Mouse (Mus musculus) small intestine, adult 2 months (tissue): ENCODE data around the gene Adarb1. TPM values are rescaled to one million over a fixed set of nuclear protein-coding genes. Genes with fewer than 3 reads are reported as not detected.
A peak's percentile ranks its signal among the peaks of the same experiment; 100 is the strongest.

Experiments used
- H3K27ac ChIP-seq: fragments of 200-500 bp; 2 replicates; pipeline ENCODE4 v1.5.1; 2012; ENCODE audit warnings: low read depth, low read length, control low read depth, inconsistent platforms; ENCODE audit not compliant: insufficient read depth
- H3K27me3 ChIP-seq: fragments of 200-500 bp; 2 replicates; pipeline ENCODE4 v1.6.1; 2012; ENCODE audit warnings: mild to moderate bottlenecking, moderate library complexity, low read length, inconsistent platforms; ENCODE audit not compliant: control insufficient read depth, insufficient read depth
- H3K36me3 ChIP-seq: fragments of 200-500 bp; 2 replicates; pipeline ENCODE4 v1.6.1; 2012; ENCODE audit warnings: mild to moderate bottlenecking, low read length, control low read depth, inconsistent platforms; ENCODE audit not compliant: control insufficient read depth, insufficient read depth
- H3K4me1 ChIP-seq: fragments of 200-500 bp; 2 replicates; pipeline ENCODE4 v1.6.1; 2012; ENCODE audit warnings: low read length, inconsistent platforms, mixed read lengths; ENCODE audit not compliant: control insufficient read depth, insufficient read depth, insufficient read length
- H3K4me3 ChIP-seq: fragments of 200-500 bp; 2 replicates; pipeline ENCODE4 v1.5.1; 2012; ENCODE audit warnings: low read depth, mild to moderate bottlenecking, control low read depth, inconsistent platforms, low read length, moderate library complexity
- CTCF ChIP-seq: fragments of 200-500 bp; IDR thresholded peaks from 2 replicates; pipeline ENCODE4 v1.5.1; 2012; ENCODE audit warnings: low read depth, mild to moderate bottlenecking, control low read depth, inconsistent platforms, low read length, moderate library complexity, mixed read lengths; ENCODE audit not compliant: insufficient replicate concordance, insufficient read length; ENCODE audit errors: extremely low read depth
- POLR2A ChIP-seq: fragments of 200-500 bp; IDR thresholded peaks from 2 replicates; pipeline ENCODE4 v1.6.1; 2012; ENCODE audit warnings: low read depth, mild to moderate bottlenecking, control low read depth, inconsistent platforms, low read length, moderate library complexity
- WGBS: fragments of 180-500 bp; shearing (Covaris S2); methylation state at CpG from one replicate; pipeline ENCODE4 v1.1.7; 2018; 5-methylcytosine and 5-hydroxymethylcytosine counted together
- polyA plus RNA-seq: library from polyadenylated mRNA; depleted of rRNA; stranded (reverse); fragments of >200 nt; gene quantifications from 2 replicates; pipeline ENCODE4 v1.2.3, GENCODE M21; 2012

Gene Adarb1
- polyA plus RNA-seq, 1 experiment: 0.79 TPM

DNA sequence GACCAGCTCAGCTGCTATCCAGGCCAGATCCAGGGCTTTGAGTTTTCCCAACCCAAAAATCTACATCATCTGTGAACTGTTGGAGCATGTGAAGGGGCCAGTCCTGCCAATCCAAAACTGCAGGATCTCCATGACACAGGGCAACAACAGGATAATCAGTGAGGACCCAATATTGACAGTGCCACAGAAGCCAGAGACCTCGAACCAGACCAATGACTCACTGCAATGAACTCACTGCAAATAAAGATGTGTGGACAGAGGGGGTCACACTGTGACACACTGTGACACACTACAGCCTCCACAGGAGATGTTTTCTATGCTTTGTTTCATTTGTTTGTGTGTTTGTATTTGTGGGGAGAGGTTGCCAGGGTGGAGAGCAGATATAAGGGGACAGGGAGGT lies 15.6 kb downstream of the Adarb1 start:
- no peak overlapping the region for H3K27ac ChIP-seq

DNA sequence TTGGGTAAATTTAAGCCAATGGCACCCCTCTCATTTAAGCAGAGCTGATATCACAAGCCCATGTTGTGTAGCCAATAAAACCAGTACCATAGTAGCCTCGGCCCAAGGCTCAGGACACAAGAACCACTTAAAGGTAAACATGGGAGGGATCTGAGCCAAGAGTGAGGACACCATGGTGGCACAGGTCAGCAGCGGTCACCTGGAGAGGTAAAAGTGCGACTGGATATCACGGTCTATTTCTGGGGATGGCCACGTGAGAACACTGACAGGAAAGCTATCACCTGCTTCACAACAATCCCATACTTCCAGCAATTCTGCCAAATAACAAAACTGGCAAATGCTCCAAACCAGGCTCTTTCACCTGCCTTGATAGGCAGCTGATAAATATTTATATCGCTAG lies 17.0 kb downstream of the Adarb1 start:
- Histone ChIP-seq H3K4me1 (peaks cover 5% of the 10 kb centered on the region; the same call in 1 of the 2 replicates), H3K4me3 (no peak overlapping the region), H3K27ac (no peak overlapping the region), H3K36me3 (no peaks in the 10 kb centered on the region), H3K27me3 (no peaks in the 10 kb centered on the region)
- TF ChIP-seq CTCF: no peak
- no peak for TF ChIP-seq POLR2A
- 84% methylated on average over 6 of the region's 6 CpGs for WGBS

More for the DNA sequence above, 15.6 kb downstream of the Adarb1 start:
- 30% methylated on average over 1 of the region's 1 CpGs for WGBS
- Histone ChIP-seq H3K36me3 (no peaks in the 10 kb centered on the region), H3K4me1 (no peaks in the 10 kb centered on the region; the same call in 1 of the 2 replicates), H3K4me3 (no peak overlapping the region), H3K27me3 (no peaks in the 10 kb centered on the region)
- TF ChIP-seq CTCF (no peak), POLR2A (no peak)

DNA sequence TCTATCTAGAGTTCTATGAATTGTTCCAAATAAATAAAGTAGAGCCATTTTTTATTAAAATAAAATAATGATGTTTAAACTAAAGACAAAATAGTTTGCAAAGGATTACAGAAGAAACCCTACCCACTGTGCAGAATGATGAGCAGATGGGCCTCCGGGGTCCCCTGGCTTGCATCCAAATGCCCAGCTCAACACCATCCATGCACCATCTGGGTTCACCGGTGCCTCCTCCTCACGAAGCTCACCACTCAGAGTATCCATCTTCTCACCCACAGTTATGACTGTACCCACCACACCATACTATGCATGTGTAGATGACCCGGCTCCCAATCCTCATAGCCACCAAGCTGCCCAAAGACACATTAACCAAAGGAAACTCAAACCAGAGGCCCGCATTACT lies 18.1 kb downstream of the Adarb1 start:
- TF ChIP-seq POLR2A (no peak), CTCF (no peak)
- Histone ChIP-seq H3K27me3 (no peaks in the 10 kb centered on the region), H3K27ac (no peak overlapping the region), H3K36me3 (no peaks in the 10 kb centered on the region), H3K4me3 (no peak overlapping the region), H3K4me1 (peaks cover 5% of the 10 kb centered on the region; the same call in 1 of the 2 replicates)
- WGBS: 88% methylated on average over 5 of the region's 5 CpGs

DNA sequence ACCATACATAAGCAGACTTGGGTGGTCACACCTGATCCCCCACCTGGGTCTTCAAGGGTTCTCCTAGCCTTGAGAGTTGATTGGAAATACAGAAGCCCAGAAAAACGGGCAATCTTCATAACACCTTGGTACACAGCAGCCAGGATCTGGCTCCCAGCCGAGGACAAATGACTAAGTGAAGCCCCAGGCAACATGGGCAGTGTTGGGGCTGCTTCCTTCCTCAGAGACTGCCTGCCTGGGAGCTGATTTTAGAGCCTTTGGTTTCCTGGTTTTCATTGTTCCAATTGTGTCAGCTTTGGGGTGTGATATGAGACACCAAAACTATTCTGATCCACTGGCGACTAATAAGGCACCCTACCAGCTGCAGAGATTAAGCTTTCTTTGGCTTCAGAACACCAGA lies 20.0 kb downstream of the Adarb1 start:
- H3K27me3 ChIP-seq: no peaks in the 10 kb centered on the region
- WGBS: 53% methylated on average over 3 of the region's 3 CpGs
- H3K4me3 ChIP-seq: no peak overlapping the region
- H3K36me3 ChIP-seq: no peaks in the 10 kb centered on the region
- peaks cover 5% of the 10 kb centered on the region; the same call in 1 of the 2 replicates for H3K4me1 ChIP-seq
- TF ChIP-seq CTCF (no peak), POLR2A (no peak)
- peak overlapping the region; percentile 47; the same call in 1 of the 2 replicates for H3K27ac ChIP-seq

DNA sequence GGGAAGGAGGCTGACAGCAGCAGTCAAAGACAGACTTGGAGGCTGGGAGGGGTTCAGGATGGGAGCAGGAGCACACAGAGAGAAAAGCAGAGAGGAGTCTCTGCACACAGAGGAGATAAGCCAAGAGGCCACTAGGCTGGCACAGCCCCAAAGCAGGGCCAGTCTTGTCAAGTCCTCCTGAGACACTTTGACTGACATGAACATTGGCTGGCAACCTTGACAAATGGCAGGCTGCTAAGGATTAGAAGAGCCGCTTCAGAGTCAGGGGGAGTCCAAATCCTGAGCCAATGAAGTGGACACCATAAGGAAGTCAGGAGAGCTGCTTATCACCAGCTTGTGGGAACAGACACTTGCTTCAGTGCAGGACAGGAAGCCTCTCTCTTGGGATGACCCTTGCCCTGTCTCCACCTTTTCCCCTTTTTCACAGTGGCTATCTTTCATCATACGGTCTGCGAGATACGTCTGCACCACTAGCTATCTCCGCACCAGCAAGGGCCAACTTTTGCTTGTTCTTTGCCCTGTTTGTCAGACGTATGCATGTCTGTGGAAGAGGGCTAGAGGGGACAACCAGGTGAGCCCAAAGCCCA lies 20.9 kb downstream of the Adarb1 start:
- peaks cover 5% of the 10 kb centered on the region; the same call in 1 of the 2 replicates for H3K4me1 ChIP-seq
- WGBS: 47% methylated on average over 6 of the region's 6 CpGs

DNA sequence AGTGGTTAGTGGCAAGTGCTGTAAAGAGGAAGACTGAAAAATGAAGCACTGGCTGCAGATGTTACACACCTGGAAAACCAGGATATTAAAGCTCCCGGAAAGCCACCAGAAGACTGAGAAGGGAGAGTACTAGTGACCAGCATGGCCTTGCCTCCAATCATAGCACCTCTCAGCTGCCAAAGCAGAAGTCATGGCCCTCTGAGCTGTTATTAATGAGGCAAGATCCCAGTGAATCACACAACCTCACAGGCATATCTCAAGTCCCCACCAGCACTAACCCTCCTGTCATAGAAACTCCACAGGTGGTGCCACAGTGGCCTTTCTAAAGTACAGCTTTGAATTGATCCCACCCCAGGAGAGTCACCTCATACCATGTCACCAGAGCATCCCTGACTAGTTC lies 22.1 kb downstream of the Adarb1 start:
- Histone ChIP-seq H3K27me3 (no peaks in the 10 kb centered on the region), H3K27ac (no peak overlapping the region), H3K4me1 (peaks cover 5% of the 10 kb centered on the region; the same call in 1 of the 2 replicates), H3K36me3 (no peaks in the 10 kb centered on the region), H3K4me3 (no peak overlapping the region)
- TF ChIP-seq CTCF (no peak), POLR2A (no peak)
- WGBS: 92% methylated on average over 1 of the region's 1 CpGs

More for the DNA sequence above, 20.9 kb downstream of the Adarb1 start:
- Histone ChIP-seq H3K36me3 (no peaks in the 10 kb centered on the region), H3K4me3 (no peak overlapping the region), H3K27me3 (no peaks in the 10 kb centered on the region), H3K27ac (no peak overlapping the region)
- TF ChIP-seq CTCF (no peak), POLR2A (no peak)

DNA sequence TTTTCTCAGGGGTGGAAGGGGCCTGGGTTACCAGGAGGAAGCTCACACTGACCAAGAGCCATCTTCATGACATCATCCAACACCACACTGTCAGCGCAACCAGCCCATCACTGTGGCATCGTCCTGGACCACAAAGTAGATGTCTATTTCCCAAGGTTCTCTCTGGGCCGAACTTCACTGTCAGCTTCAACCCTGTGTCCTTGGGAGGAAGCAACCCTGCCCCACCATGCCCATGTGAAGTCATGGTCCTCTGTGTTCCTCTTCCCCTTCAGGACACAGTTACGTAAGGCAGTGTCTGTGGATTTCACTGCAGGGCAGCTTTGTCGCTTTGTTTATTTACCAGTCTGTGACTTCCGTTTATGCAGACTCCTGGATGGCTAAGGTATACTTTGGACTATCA lies 27.0 kb downstream of the Adarb1 start:
- no peak overlapping the region for H3K27ac ChIP-seq
- TF ChIP-seq CTCF: no peak
- TF ChIP-seq POLR2A: no peak
- no peaks in the 10 kb centered on the region for H3K4me1 ChIP-seq
- no peak overlapping the region for H3K4me3 ChIP-seq
- no peaks in the 10 kb centered on the region for H3K27me3 ChIP-seq
- no peaks in the 10 kb centered on the region for H3K36me3 ChIP-seq
- WGBS: 73% methylated on average over 6 of the region's 6 CpGs

DNA sequence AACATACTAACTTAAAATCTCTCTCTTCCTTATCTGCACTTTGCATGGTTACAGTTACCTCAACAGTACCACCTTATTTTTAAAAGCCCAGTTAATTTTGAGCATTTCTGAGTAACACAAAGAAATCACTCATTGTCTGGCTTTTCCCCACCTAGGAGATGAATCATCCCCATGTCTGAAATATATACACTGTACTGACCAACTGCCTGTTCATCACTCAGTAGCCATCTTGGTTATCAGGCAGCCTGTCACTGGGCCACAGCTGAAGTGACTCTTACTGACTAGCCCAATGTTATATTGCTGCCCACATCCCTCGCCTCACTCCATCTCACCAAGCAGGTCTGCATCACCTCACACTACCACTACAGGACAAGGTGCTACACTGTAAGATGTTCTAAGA lies 30.5 kb downstream of the Adarb1 start:
- no peaks in the 10 kb centered on the region for H3K36me3 ChIP-seq
- WGBS: 87% methylated on average over 1 of the region's 1 CpGs
- no peak for TF ChIP-seq POLR2A
- no peak for TF ChIP-seq CTCF
- no peaks in the 10 kb centered on the region for H3K27me3 ChIP-seq
- H3K27ac ChIP-seq: no peak overlapping the region
- H3K4me3 ChIP-seq: no peak overlapping the region
- no peaks in the 10 kb centered on the region for H3K4me1 ChIP-seq
